In genomic region chr8:70084191-70085065, GRCm38 (mm10) we compare ENCODE assay signal across 8 mouse cellular contexts. TPM values are rescaled to one million over a fixed set of nuclear protein-coding genes. Genes with fewer than 3 reads are reported as not detected.
A peak's percentile ranks its signal among the peaks of the same experiment; 100 is the strongest.
DNase-seq lines count a peak whose midpoint lies in the region; ATAC-seq lines count a peak whose summit lies in the region.

No protein-coding gene starts in this region.

- no peaks in the 10 kb centered on the region for H3K36me3 ChIP-seq in kidney, embryonic 14.5 days (ENCODE audit: control insufficient read depth, insufficient read depth, low read length)
- H3K36me3 ChIP-seq in erythroblast, embryonic 14.5 days (ENCODE audit: control insufficient read depth), result no peaks in the 10 kb centered on the region
- 0 out of 2 replicates have a peak, but pooled peaks cover 2% of the 10 kb centered on the region for H3K36me3 ChIP-seq in limb, embryonic 15.5 days
- no peaks in the 10 kb centered on the region for H3K36me3 ChIP-seq in stomach, embryonic 14.5 days (ENCODE audit: control insufficient read depth, insufficient read depth, low read length)

- H3K27me3 ChIP-seq in kidney, embryonic 14.5 days (ENCODE audit: control insufficient read depth, insufficient read depth, low read length), result peaks cover 72% of the 10 kb centered on the region
- peaks cover 83% of the 10 kb centered on the region for H3K27me3 ChIP-seq in erythroblast, embryonic 14.5 days (ENCODE audit: control insufficient read depth)
- peaks cover 81% of the 10 kb centered on the region for H3K27me3 ChIP-seq in limb, embryonic 15.5 days
- H3K27me3 ChIP-seq in stomach, embryonic 14.5 days (ENCODE audit: control insufficient read depth, insufficient read depth, low read length), result peaks cover 70% of the 10 kb centered on the region

- 2% methylated on average over 71 of the region's 71 CpGs for WGBS in kidney, embryonic 14.5 days
- 2% methylated on average over 71 of the region's 71 CpGs for WGBS in limb, embryonic 15.5 days
- WGBS in stomach, embryonic 14.5 days, result 3% methylated on average over 71 of the region's 71 CpGs

- H3K9me3 ChIP-seq in kidney, embryonic 14.5 days (ENCODE audit: control insufficient read depth, low read length), result no peaks in the 10 kb centered on the region
- H3K9me3 ChIP-seq in erythroblast, embryonic 14.5 days (ENCODE audit: control insufficient read depth, low read length), result no peaks in the 10 kb centered on the region; the same call in 1 of the 2 replicates
- no peaks in the 10 kb centered on the region for H3K9me3 ChIP-seq in limb, embryonic 15.5 days
- no peaks in the 10 kb centered on the region for H3K9me3 ChIP-seq in stomach, embryonic 14.5 days (ENCODE audit: control insufficient read depth, low read depth, low read length)

- H3K4me2 ChIP-seq in kidney, embryonic 14.5 days (replicated peaks; ENCODE audit: low read depth, low read length), result peak overlapping the region; percentile 49
- H3K4me2 ChIP-seq in limb, embryonic 15.5 days, result peak overlapping the region; percentile 69
- H3K4me2 ChIP-seq in stomach, embryonic 14.5 days (replicated peaks; ENCODE audit: low read depth, low read length), result peak overlapping the region; percentile 57

- peak; percentile 11; the same call in 1 of the 2 replicates for ATAC-seq in kidney, embryonic 14.5 days (ENCODE audit: low FRiP score, low TSS enrichment)
- ATAC-seq in limb, embryonic 15.5 days (ENCODE audit: insufficient number of reproducible peaks, low FRiP score, low TSS enrichment, low read depth), result no peak
- ATAC-seq in stomach, embryonic 14.5 days (ENCODE audit: insufficient number of reproducible peaks, insufficient read depth, low FRiP score, low read depth), result no peak
- no peak for ATAC-seq in CD4-positive, CD25-positive, alpha-beta regulatory T cell, adult 4 months
- no peak for ATAC-seq in monocyte, adult 5-6 weeks (replicated peaks; ENCODE audit: insufficient number of reproducible peaks, low FRiP score, low TSS enrichment, poor library complexity, severe bottlenecking)

- peaks cover 15% of the 10 kb centered on the region; the same call in 1 of the 2 replicates for H3K4me1 ChIP-seq in kidney, embryonic 14.5 days (ENCODE audit: control insufficient read depth, insufficient read depth, low read length)
- no peaks in the 10 kb centered on the region for H3K4me1 ChIP-seq in brown adipose tissue, adult 24 weeks (ENCODE audit: control insufficient read depth, insufficient read depth, insufficient read length, low read length)
- no peaks in the 10 kb centered on the region for H3K4me1 ChIP-seq in erythroblast, embryonic 14.5 days (ENCODE audit: control insufficient read depth)
- peaks cover 28% of the 10 kb centered on the region for H3K4me1 ChIP-seq in limb, embryonic 15.5 days
- H3K4me1 ChIP-seq in stomach, embryonic 14.5 days (ENCODE audit: control insufficient read depth, insufficient read depth, low read length), result peaks cover 14% of the 10 kb centered on the region; the same call in 1 of the 2 replicates

- H3K4me3 ChIP-seq in kidney, embryonic 14.5 days (ENCODE audit: low read length), result peak overlapping the region; percentile 34
- peak overlapping the region; percentile 50 for H3K4me3 ChIP-seq in brown adipose tissue, adult 24 weeks (ENCODE audit: insufficient read depth, low read depth, low read length)
- H3K4me3 ChIP-seq in erythroblast, embryonic 14.5 days (replicated peaks), result peak overlapping the region; percentile 13
- H3K4me3 ChIP-seq in limb, embryonic 15.5 days, result peak overlapping the region; percentile 40
- H3K4me3 ChIP-seq in stomach, embryonic 14.5 days (ENCODE audit: low read depth, low read length), result peak overlapping the region; percentile 30

- DNase-seq in kidney, adult 8-10 months, result no peak

- no peak overlapping the region for H3K27ac ChIP-seq in kidney, embryonic 14.5 days (ENCODE audit: low read depth, low read length)
- no peak overlapping the region for H3K27ac ChIP-seq in brown adipose tissue, adult 24 weeks (replicated peaks; ENCODE audit: low read depth, low read length)
- H3K27ac ChIP-seq in limb, embryonic 15.5 days, result no peak overlapping the region
- no peak overlapping the region for H3K27ac ChIP-seq in stomach, embryonic 14.5 days (ENCODE audit: low read length)

- H3K9ac ChIP-seq in kidney, embryonic 14.5 days (ENCODE audit: low read depth, low read length), result no peak overlapping the region
- no peak overlapping the region for H3K9ac ChIP-seq in limb, embryonic 15.5 days
- no peak overlapping the region for H3K9ac ChIP-seq in stomach, embryonic 14.5 days (replicated peaks; ENCODE audit: low read depth, low read length)

RNA-seq across cellular contexts. Expression of gene Hapln4, which starts 1.2 kb away (rescaled TPM):
- not detected in 2 replicates for polyA plus RNA-seq in kidney, embryonic 14.5 days (2014; fragmentation: Nextera tagmentation; extraction: Ambion mirVana)
- 0.63 and 4.7 TPM in 2 replicates for polyA plus RNA-seq in brown adipose tissue, adult 24 weeks (2012; ENCODE audit: insufficient read depth, insufficient read length, missing spikeins)
- polyA plus RNA-seq in erythroblast, embryonic 14.5 days (2012), result not detected in 2 replicates
- 0.19 and 0.24 TPM in 2 replicates for polyA plus RNA-seq in limb, embryonic 15.5 days (2015; fragmentation: Nextera tagmentation; extraction: Ambion mirVana)
- polyA plus RNA-seq in stomach, embryonic 14.5 days (2014; fragmentation: Nextera tagmentation; extraction: Ambion mirVana), result not detected in 2 replicates
- not detected for polyA plus RNA-seq in CD4-positive, CD25-positive, alpha-beta regulatory T cell, adult 4 months (2017; shearing (Covaris generic))
- not detected in 3 replicates for total RNA-seq in monocyte, adult 5-6 weeks (2017)

RNA-seq across cellular contexts. Expression of gene Tm6sf2, which starts 11.7 kb away (rescaled TPM):
- polyA plus RNA-seq in kidney, embryonic 14.5 days (2014; fragmentation: Nextera tagmentation; extraction: Ambion mirVana), result 0.55 and 0.89 TPM in 2 replicates
- polyA plus RNA-seq in brown adipose tissue, adult 24 weeks (2012; ENCODE audit: insufficient read depth, insufficient read length, missing spikeins), result not detected in 2 replicates
- polyA plus RNA-seq in erythroblast, embryonic 14.5 days (2012), result 0.03 TPM in 1 of 2 replicates, not detected in the other
- 0.61 and 0.91 TPM in 2 replicates for polyA plus RNA-seq in limb, embryonic 15.5 days (2015; fragmentation: Nextera tagmentation; extraction: Ambion mirVana)
- polyA plus RNA-seq in stomach, embryonic 14.5 days (2014; fragmentation: Nextera tagmentation; extraction: Ambion mirVana), result 0.70 and 2.0 TPM in 2 replicates
- 1 to 10 TPM in 1 of 2 experiments, under 1 TPM in 1; 0.60 to 1.1 TPM for polyA plus RNA-seq in CD4-positive, CD25-positive, alpha-beta regulatory T cell, adult 4 months (2017; shearing (Covaris generic))
- total RNA-seq in monocyte, adult 5-6 weeks (2017), result 3.2 to 3.9 TPM in 2 of 3 replicates, not detected in the other

RNA-seq across cellular contexts. Expression of gene Ncan, which starts 36.2 kb away (rescaled TPM):
- 0.07 and 0.19 TPM in 2 replicates for polyA plus RNA-seq in kidney, embryonic 14.5 days (2014; fragmentation: Nextera tagmentation; extraction: Ambion mirVana)
- 1.9 and 3.2 TPM in 2 replicates for polyA plus RNA-seq in brown adipose tissue, adult 24 weeks (2012; ENCODE audit: insufficient read depth, insufficient read length, missing spikeins)
- polyA plus RNA-seq in erythroblast, embryonic 14.5 days (2012), result not detected in 2 replicates
- polyA plus RNA-seq in limb, embryonic 15.5 days (2015; fragmentation: Nextera tagmentation; extraction: Ambion mirVana), result 0.35 and 0.50 TPM in 2 replicates
- 1.9 and 2.1 TPM in 2 replicates for polyA plus RNA-seq in stomach, embryonic 14.5 days (2014; fragmentation: Nextera tagmentation; extraction: Ambion mirVana)
- polyA plus RNA-seq in CD4-positive, CD25-positive, alpha-beta regulatory T cell, adult 4 months (2017; shearing (Covaris generic)), result not detected
- total RNA-seq in monocyte, adult 5-6 weeks (2017), result not detected in 3 replicates

RNA-seq across cellular contexts. Expression of gene Sugp1, which starts 41.8 kb away (rescaled TPM):
- 33.7 and 38.1 TPM in 2 replicates for polyA plus RNA-seq in kidney, embryonic 14.5 days (2014; fragmentation: Nextera tagmentation; extraction: Ambion mirVana)
- 7.6 and 9.0 TPM in 2 replicates for polyA plus RNA-seq in brown adipose tissue, adult 24 weeks (2012; ENCODE audit: insufficient read depth, insufficient read length, missing spikeins)
- polyA plus RNA-seq in erythroblast, embryonic 14.5 days (2012), result 4.0 TPM in 2 replicates
- polyA plus RNA-seq in limb, embryonic 15.5 days (2015; fragmentation: Nextera tagmentation; extraction: Ambion mirVana), result 41.9 and 43.7 TPM in 2 replicates
- polyA plus RNA-seq in stomach, embryonic 14.5 days (2014; fragmentation: Nextera tagmentation; extraction: Ambion mirVana), result 35.3 and 40.1 TPM in 2 replicates
- polyA plus RNA-seq in CD4-positive, CD25-positive, alpha-beta regulatory T cell, adult 4 months (2017; shearing (Covaris generic)), result 10 to 100 TPM; 51.1 to 80.3 TPM
- 32.1 to 49.3 TPM (median 38.7 TPM) in 3 replicates for total RNA-seq in monocyte, adult 5-6 weeks (2017)

RNA-seq across cellular contexts. Expression of gene Mau2, which starts 41.9 kb away (rescaled TPM):
- 36.2 and 58.4 TPM in 2 replicates for polyA plus RNA-seq in kidney, embryonic 14.5 days (2014; fragmentation: Nextera tagmentation; extraction: Ambion mirVana)
- 12.3 and 16.4 TPM in 2 replicates for polyA plus RNA-seq in brown adipose tissue, adult 24 weeks (2012; ENCODE audit: insufficient read depth, insufficient read length, missing spikeins)
- polyA plus RNA-seq in erythroblast, embryonic 14.5 days (2012), result 1.5 TPM in 2 replicates
- polyA plus RNA-seq in limb, embryonic 15.5 days (2015; fragmentation: Nextera tagmentation; extraction: Ambion mirVana), result 51.4 and 54.2 TPM in 2 replicates
- 53.4 and 58.5 TPM in 2 replicates for polyA plus RNA-seq in stomach, embryonic 14.5 days (2014; fragmentation: Nextera tagmentation; extraction: Ambion mirVana)
- 10 to 100 TPM; 43.3 to 70.0 TPM for polyA plus RNA-seq in CD4-positive, CD25-positive, alpha-beta regulatory T cell, adult 4 months (2017; shearing (Covaris generic))
- 58.1 to 68.4 TPM (median 66.0 TPM) in 3 replicates for total RNA-seq in monocyte, adult 5-6 weeks (2017)
